Mouse (Mus musculus) cerebellum, postnatal 4 days (tissue): Measurements from ENCODE around the gene Hcls1.

Source experiments
- DNase-seq, 2 experiments: peaks; one replicate each; pipeline ENCODE4 v3.0.0; 2022; ENCODE audit warnings: low spot score in 2 of 2, mixed read lengths in 1 of 2

Hcls1 gene

DNA sequence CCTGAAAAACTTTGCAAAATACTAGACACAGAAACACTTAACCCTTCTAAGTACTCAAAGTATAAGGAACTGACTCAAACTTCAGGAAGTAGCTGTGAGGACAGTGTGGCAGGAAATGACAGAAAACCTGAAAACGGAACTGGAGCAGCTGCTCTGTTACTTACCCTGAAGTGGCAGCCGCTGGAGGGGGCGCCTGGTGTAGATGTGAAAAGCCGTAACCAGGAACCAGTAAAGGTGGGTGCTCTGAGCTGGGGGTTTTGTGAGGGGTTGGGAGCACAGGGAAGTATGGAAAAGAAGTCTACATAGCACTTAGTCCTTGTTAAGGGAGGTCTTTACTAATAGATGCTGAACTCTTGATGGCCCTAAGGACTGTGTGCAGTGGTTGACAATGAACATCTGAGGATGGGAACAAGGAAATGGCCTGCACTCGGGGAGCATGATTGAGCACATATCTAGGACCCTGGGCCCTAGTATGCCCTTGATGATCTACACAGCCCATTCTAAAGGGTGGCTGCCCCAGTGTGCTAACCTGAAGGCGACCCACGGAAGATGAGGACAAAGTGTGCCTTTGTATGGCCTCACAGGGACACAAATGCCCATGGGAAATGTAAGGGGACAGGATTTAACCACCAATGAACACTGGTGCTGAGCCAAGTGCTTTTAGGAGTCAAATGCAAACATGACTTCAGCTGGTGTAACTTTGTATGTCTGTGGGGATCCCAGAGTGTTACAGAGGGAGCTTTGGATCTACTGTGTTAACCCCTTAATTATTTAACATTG, at the start of gene Hcls1:
Hcls1 (plus strand) TSS at position 143 of the 780 bp plus-strand sequence.
- DNase-seq, result no peak

DNA sequence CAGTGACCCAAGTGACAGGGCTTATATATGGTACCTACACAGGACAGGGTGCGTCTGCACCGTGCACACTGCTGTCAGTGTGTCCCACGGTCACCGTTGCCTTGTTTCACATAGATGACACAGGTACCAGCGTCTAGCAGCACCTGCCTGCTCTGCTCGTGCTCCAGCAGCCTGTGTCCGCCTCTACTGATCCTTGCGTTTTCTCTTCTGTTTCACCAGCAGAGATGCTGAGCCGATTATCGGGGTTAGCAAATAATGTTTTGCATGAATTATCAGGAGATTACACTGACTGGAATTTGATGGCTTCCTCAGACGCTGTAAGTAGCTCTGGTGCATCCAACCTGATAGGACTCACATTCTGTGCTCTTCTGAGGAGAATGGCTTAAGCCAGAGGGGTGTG, 48.9 kb upstream of the Hcls1 start:
- DNase-seq, result no peak

DNA sequence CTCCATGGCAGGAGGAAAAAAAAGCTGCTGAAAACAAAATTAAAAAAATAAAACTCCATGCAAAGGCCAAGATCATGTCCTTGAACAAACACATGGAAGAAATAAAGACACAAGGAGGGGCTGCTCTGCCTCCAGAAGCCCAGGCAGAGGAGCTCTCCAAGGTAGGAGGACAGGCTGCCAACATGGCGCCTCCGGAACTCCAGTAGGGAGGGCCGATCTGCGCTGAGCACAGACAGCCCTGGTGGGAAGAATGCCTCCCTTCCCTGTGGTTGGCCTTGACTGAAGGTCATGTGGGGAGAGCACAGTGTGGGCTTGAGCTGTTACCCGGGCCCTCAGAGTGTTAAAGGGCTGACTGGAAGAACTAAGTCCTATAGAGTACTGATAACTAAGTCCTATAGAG, 47.2 kb upstream of the Hcls1 start:
- DNase-seq, result no peak

DNA sequence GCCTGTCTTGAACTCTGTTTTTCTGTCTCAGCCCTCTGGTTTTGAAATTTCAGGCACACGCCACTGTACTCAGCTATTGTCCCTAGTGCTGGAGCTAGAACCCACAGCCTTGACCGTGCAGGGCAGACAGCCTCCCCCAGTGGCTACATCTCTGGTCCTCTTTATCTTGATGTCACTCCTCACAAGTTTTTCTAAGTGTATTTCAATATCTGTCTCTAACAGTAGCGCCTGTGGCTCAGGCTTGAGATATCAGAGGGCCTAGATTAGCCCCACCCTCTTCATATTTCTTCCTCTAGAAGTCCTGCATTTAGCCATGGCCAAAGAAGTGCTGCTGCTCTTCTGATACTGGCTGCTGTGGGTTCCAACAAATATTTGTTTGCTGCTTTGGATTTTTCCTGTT, 44.2 kb upstream of the Hcls1 start:
- no peak for DNase-seq

DNA sequence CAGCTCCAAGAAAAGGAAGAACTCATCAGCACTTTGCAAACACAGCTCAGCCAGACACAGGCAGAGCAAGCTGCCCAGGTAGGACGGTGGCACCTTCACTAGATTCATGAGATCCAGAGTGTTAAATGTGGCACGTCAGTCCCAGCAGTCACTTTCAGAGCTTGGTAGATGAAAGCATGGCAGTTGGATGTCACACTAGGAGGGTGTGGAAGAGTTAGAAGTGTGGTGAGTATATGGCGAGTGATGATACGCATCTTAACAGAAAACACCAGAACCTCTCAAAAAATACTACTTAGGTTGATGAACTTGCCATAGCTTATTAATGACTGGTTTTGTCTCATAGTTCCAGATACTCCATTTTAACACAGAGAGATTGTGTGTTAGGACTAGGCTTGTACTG, 43.4 kb upstream of the Hcls1 start:
- DNase-seq, result no peak

DNA sequence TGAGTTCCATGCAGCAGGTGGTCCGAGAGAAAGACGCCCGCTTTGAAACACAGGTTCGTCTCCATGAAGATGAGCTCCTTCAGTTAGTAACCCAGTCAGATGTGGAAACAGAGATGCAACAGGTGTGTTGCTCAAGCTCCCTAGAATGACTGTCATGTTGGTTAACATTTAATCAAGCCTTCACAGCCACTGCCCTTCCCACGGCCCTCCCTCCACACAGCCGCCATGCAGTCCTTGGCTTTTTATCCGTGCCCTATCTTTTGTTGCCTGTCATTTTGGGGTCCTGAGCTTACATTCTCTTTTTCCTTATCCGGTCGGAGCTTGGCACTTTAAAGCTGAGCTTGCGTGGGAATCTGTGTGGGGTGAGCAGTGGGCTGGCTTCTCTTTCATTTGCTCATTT, 41.5 kb upstream of the Hcls1 start:
- no peak for DNase-seq

DNA sequence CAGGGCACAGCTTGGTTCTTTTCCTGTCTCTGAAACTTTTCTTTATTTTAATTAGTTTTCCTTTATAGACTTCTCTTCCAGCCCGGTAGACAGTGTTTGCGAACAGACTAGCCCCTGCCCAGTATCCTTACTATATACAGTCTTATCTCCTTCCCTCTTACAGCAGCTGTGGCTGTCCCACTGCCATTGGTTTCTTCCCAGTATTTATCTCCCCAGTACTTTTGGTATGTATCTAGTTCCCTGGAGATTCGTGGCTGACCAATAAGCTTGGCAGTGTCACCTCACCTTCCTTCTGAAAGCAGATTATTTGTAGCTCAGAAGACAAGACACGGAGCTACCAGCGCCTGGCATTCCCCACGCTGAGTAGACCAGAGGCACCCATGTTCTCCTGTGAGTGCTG, 38.1 kb upstream of the Hcls1 start:
- no peak for DNase-seq

DNA sequence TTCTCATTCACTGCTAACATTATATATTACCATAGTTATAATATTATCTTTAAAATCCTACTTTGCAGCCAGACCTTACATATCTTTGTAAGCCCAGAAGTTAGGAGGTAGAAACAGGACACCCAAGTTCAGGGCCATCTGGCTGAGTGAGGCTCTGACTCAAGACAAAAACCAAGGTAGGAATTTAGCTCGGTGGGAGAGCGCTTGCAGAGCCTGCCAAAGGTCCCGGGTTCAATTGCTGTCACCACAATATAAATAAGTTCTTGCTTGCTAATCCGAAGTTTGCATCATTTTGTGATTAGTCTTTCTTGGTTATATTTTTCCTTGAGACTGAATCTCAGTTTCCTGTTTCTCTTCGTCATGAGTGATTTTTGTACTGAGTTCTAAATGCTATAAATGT, 31.6 kb upstream of the Hcls1 start:
- DNase-seq, result no peak

DNA sequence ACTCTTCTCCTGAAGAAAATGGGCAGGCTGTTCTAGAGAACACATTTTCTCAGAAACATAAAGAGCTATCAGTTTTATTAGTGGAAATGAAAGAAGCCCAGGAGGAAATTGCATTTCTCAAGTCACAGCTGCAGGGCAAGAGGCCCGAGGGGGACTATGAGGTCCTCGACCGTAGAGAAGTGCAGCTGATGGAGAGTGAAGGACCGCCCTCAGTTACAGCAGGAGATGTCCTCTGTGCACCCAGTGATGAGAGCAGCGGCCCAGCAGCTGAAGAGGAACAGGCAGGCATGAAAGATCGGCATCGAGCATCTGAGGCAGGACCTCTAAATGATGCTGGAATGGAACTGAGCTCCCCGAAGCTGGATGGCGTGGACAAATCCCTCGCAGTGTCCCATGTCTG, 22.9 kb upstream of the Hcls1 start:
- no peak for DNase-seq

DNA sequence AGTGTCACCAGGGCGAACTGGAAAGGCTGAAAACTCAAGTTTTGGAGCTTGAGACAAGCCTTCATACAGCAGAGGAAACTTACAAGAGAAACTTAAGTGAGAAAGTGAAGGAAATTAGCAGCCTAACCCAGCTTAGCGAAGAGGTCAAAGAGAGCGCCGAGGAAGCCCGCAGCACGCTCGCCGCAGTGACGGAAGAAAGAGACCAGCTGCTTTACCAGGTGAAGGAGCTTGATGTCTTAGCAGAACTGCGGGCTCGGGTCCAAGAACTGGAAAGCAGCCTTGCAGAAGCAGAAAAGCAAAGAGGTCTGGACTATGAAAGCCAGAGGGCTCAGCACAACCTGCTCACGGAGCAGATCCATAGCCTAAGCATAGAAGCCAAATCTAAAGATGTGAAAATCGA, 22.5 kb upstream of the Hcls1 start:
- DNase-seq, result no peak

DNA sequence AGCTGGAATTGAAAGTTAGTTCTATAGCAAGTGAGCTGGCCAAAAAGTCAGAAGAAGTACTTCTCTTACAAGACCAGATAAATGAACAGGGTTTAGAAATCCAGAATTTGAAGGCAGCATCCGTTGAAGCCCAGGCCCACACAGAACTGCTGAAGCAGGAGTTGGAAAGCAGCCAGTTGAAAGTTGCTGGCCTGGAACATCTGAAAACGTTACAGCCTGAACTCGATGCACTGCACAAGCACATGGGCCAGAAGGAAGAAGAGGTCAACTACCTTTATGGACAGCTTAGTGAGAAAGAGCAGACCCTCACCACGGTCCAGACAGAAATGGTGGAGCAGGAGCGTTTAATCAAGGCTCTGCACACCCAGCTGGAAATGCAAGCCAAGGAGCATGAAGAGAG, 20.6 kb upstream of the Hcls1 start:
- no peak for DNase-seq

DNA sequence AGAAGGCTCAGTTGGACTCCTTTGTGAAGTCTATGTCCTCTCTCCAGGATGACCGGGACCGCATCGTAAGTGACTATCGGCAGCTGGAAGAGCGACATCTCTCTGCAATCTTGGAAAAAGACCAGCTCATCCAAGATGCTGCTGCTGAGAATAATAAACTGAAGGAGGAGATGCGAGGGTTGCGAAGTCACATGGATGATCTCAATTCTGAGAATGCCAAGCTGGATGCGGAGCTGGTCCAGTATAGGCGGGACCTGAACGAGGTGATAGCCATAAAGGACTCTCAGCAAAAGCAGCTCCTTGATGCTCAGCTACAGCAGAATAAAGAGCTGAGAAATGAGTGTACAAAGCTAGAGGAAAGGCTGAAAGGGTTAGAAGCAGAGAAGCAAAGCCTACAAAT, 16.3 kb upstream of the Hcls1 start:
- no peak for DNase-seq

DNA sequence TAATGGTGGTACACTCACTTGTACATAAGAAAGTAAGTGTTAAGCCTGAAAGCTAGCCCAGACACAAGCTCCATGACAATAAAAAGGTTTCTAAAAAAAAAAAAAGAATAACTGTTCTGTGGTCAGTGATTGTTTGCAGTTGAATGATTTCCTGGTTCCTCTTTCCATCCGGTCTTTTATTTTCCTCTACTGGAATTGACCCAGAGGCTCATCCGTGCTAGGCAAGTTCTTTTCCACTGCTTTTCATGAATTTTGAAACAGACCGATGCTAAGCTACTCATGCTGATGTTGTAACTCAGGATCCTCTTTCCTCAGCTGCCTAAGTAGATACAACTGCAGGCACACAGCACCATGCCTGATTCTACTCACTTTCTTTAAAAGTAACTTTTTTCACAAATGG, 14.4 kb upstream of the Hcls1 start:
- DNase-seq, result no peak

DNA sequence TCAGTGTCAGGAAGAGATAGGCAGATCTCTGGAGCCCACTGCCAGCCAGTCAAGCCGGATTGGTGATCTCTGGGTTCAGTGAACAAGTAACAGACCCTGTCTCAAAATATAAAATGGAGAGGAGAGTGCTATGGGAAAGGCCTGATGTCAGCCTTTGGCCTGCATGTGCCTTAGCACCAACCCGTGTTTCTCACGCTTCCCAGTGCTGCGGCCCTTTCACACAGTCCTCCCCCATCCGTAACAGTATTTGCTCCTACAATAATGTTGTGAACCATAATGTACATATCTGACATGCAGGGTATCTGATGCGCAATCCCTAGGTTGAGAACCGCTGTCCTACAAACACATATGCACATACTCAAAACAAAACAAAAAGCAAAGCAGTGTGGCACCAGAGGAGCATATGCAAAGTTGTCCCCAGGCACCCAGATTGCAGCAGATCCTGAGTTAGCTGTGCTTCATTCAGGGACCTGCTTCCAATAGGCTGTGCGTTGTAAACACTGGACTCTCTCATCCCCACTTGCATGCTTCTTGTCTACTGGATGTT, 13.6 kb upstream of the Hcls1 start:
- no peak for DNase-seq

DNA sequence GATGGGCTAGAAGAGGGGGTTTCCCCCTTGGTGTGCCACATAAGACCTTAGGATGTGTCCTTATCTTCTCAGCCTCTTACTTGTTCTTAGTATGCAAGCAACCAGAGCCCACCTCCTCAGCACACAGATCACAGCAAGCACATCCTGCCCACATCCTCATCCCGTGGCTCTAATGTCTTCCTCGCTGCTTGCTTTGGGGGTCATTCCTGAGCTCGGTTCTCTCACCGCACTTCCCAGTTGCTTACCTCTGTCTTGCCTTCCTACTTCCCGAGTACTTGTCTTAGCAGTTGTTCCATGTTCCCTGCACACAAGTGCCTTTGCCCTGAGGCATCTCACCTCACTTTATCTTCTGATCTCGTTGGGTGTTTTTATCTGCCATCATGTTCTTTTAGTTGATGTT, 12.8 kb upstream of the Hcls1 start:
- DNase-seq, result no peak

DNA sequence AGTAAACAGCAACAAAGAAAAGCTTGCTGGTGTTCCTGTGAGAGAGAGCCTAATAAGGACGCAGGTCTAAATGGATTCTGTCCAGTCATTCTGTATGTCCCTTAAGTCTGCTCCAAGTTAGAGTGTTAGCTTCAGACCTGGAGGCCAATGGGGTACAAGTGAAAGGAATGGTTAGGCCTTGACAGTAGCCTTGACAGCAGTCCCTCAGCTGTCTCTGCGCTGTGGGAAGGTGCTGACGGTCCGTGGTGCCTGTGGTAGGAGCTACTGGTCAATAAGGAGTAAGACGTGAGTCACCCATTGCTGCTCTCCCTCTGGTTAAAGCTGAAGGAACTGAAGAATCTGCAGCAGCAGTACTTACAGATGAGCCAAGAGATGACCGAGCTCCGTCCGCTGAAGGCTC, 10.5 kb upstream of the Hcls1 start:
- no peak for DNase-seq

DNA sequence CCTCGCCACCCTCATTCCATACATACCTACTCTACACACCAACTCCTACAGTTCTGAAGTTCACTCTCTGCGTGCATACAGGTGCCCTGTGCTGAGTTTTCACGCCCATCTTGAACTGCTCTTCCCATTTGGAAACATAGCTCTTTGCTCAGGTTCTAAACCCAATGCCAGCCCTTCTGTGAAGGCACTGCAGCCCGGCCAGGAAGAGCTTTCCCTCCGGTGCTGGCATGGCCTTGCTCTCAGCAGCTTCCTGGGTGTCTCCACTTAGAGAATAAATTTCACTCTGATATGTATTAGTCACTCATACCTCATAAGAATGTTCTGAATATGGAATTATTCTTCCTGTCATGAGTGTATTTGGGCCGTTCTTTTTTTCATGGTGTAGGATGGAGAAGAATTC, 9.4 kb upstream of the Hcls1 start:
- DNase-seq, result no peak

DNA sequence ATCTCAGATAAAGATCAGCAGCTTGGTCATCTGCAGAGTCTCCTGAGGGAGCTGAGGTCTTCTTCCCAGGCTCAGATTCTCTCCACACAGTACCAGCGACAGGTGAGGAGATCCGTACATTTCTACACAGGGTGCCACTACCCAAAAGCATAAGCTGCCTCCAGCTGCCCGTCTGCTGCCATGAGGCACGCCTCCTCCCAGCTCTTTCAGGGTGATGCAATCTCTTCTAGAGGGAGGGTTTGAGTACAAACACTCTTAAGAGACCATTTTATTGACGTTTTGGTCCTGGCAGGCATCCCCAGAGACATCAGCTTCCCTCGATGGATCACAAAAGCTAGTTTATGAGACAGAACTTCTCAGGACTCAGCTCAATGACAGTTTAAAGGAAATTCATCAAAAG, 9.0 kb upstream of the Hcls1 start:
- DNase-seq, result no peak

DNA sequence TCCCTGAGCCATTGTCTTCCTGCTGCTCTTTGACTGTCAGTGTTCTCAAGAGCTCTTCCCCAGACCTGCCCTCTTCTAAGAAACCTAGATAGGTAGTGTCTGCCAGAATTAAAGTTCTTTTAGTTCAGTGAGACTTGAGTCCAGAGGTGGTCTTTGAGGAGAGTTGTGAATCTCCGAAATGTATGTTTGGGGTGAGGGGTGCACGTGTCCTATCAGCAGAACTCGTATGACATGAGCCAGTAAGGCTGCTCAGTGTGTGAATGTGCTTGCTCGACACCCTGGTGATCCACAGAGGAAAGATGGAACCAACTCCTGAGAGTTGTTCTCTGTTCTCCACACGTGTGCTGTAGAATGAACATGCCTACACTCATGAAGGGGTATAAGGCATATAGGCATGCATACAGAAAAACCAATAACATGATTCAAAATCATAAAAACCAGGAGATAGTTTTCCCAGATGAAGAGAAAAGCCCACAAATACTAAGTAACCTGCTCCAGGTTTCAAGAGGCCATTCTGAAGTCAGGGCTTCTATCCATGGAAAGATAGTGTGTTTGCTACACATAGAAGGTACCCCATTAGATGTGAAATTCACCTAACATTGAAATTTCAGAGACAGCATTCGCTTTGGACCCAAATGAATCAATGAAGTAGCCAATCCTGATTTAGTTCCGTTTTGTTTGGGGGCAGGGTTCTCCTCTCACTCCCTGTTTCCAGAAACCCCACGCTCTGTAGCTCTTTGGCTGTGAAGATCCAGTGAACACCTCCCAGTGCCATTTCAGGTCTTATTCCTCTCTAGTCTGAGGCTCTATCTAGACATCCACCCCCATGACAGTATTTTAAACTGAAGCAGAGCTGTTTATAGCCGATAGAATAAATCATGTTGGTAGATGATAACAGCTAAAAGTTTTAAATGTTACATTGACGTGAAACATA, 8.0 kb upstream of the Hcls1 start:
- DNase-seq, result no peak

DNA sequence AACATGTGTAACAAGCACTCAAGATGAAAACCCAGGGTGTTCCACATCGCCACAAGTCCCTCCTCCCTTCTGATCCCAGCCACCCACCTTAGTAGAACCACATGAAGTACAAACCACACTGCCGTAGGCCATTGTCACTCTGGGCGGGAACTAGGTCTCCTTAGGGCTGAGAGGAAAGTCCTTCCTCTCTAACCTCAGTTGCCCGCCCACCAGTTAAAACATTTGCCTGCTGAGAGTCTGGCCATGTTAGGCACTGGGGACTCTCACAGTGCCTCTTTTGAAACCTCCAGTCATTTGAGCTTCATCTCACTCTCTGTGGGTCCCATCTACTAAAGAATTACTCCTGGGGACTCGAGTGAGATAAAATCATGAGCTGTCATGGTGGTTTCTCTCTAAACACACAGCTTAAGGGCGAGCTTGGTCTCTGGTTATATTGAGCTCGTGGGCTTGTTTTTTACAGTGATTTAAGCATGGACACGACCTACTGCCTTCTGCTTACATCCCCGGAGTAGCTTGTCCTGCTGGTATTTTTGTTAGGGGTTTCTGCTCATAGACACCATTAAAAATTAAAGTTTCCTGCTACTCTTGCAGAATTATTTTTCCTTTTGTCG, 7.2 kb upstream of the Hcls1 start:
- no peak for DNase-seq

DNA sequence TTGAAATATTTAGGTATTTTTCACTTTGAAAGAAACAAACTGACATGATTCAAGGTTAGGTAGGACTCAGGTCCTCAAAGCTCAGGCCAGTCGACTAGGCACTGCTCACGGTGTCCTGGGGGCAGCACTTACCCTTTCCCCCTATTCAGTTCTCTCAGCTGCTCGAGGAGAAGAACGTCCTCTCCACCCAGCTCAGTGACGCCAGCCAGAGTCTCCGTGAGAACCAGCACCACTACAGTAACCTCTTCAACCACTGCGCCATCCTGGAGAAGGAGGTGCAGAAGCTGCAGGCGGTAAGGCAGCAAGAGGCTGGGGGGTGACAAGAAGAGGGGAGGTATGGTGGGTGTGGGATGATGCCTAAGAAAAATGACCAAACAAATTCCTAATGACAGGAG, 6.7 kb upstream of the Hcls1 start:
- no peak for DNase-seq

DNA sequence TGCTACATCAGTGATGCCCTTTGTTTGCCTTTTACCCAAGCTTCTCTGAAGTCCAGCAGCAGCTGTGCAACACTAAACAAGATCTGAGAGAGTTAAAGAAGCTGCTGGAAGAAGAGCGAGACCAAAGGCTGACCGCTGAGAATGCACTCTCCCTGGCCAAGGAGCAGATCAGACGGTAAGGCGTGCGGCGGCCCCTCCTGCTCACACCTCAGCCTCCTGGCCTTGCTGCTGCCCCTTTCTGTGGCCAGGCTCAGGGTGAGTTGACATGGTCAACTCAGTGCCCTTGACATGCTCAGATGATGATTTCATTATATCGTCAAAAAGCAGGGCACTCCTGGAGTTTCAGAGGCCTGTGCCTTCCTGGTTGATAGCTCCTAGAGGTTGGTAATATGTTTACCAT, 5.6 kb upstream of the Hcls1 start:
- no peak for DNase-seq
